Mouse (Mus musculus): ENCODE measurements around the gene Gas6.

DNA sequence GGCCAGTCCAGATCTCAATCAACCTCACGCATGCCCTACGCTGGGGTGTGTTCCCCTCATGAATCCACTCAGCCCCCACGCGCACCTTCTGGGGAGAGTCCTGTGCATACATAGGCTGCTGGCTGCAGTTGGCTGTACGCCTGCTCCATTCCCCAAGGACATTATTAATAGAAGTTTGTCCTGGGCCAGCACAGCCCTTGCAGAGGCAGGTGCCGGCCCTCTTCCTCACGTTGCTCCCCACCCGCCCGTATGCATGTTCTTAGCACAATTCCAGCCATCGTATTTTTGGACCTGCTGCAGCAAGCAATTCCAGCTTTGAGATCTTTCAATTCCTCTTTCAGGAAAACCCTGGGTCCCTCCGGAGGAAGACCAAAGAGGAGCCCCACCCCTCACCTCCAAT lies 1.3 kb downstream of the Gas6 start:
- TF ChIP-seq CTCF (IDR thresholded peaks at IDR 0.05; ENCODE audit: low read depth, low read length) (no peak), GATA2 (IDR thresholded peaks at IDR 0.05; ENCODE audit: borderline replicate concordance, low read depth, low read length) (no peak), TAL1 (conservative IDR thresholded peaks at IDR 0.05; ENCODE audit: low read depth, low read length) (no peak)

Data from G1E (cell line).